Mouse (Mus musculus) heart, adult 8-10 months (tissue): ENCODE data around the gene Olfr1014. TPM values are rescaled to one million over a fixed set of nuclear protein-coding genes. Genes with fewer than 3 reads are reported as not detected.

Experiments
- DNase-seq: peaks from one replicate; pipeline ENCODE4 v3.0.0; 2022; ENCODE audit warnings: low spot score
- total RNA-seq, 4 experiments: library from RNA; stranded (reverse); gene quantifications; 2 replicates each; pipeline ENCODE4 v1.2.4; 2022

Olfr1014 gene
- total RNA-seq = not detected

- DNase-seq = no peak
These were observed at the start of gene Olfr1014 for GRCm38 (mm10) chr2:85772413-85772812. Gene Olfr1014 (plus strand): TSS chr2:85772713.

- DNase-seq = no peak
These were observed 46.7 kb upstream of the Olfr1014 start for GRCm38 (mm10) chr2:85725793-85726192.

- no peak for DNase-seq
These were observed 18.7 kb upstream of the Olfr1014 start for GRCm38 (mm10) chr2:85753822-85754221.

- DNase-seq = no peak
These were observed 9.8 kb upstream of the Olfr1014 start, which contains the start of gene Olfr1012 for GRCm38 (mm10) chr2:85762666-85763065. Gene Olfr1012 (minus strand): TSS chr2:85762766.

- DNase-seq = no peak
These were observed 5.7 kb upstream of the Olfr1014 start, which contains the start of gene Olfr1013 for GRCm38 (mm10) chr2:85766798-85767197. Gene Olfr1013 (plus strand): TSS chr2:85767098.

- no peak for DNase-seq
These were observed 9.2 kb downstream of the Olfr1014 start, which contains the start of gene Olfr1015 for GRCm38 (mm10) chr2:85781717-85782116. Gene Olfr1015 (plus strand): TSS chr2:85782017.

- DNase-seq = no peak
These were observed 19.8 kb downstream of the Olfr1014 start for GRCm38 (mm10) chr2:85792331-85792730.

- DNase-seq = no peak
These were observed 29.9 kb downstream of the Olfr1014 start, which contains the start of gene Olfr1016 for GRCm38 (mm10) chr2:85802444-85802843. Gene Olfr1016 (minus strand): TSS chr2:85802544.

- no peak for DNase-seq
These were observed 32.0 kb downstream of the Olfr1014 start for GRCm38 (mm10) chr2:85804501-85804900.

- no peak for DNase-seq
These were observed 45.7 kb downstream of the Olfr1014 start, which contains the start of gene Olfr1018 for GRCm38 (mm10) chr2:85818179-85818578. Gene Olfr1018 (plus strand): TSS chr2:85818479.

Other genes starting within 250 kb of the Olfr1014 start
- not detected for gene Olfr996, start 193.5 kb upstream of the Olfr1014 start, total RNA-seq
- gene Olfr998, start 183.8 kb upstream of the Olfr1014 start, total RNA-seq = not detected
- gene Olfr1000, start 160.8 kb upstream of the Olfr1014 start, total RNA-seq = not detected
- not detected for gene Olfr1002, start 122.0 kb upstream of the Olfr1014 start, total RNA-seq
- not detected for gene Olfr154, start 108.3 kb upstream of the Olfr1014 start, total RNA-seq
- gene Olfr1006, start 93.9 kb upstream of the Olfr1014 start, total RNA-seq = not detected
- not detected for gene Olfr1008, start 83.3 kb upstream of the Olfr1014 start, total RNA-seq
- gene Olfr1009, start 57.3 kb upstream of the Olfr1014 start, total RNA-seq = not detected
- not detected for gene Olfr1012, start 9.9 kb upstream of the Olfr1014 start, total RNA-seq
- not detected for gene Olfr1013, start 5.6 kb upstream of the Olfr1014 start, total RNA-seq
- not detected for gene Olfr1015, start 9.3 kb downstream of the Olfr1014 start, total RNA-seq
- not detected for gene Olfr1016, start 29.8 kb downstream of the Olfr1014 start, total RNA-seq
- not detected for gene Olfr1018, start 45.8 kb downstream of the Olfr1014 start, total RNA-seq
- not detected for gene Olfr1019, start 72.8 kb downstream of the Olfr1014 start, total RNA-seq
- not detected for gene Olfr1020, start 74.3 kb downstream of the Olfr1014 start, total RNA-seq
- gene Olfr1022, start 95.9 kb downstream of the Olfr1014 start, total RNA-seq = not detected
- not detected for gene Olfr1023, start 112.9 kb downstream of the Olfr1014 start, total RNA-seq
- not detected for gene Olfr1024, start 132.3 kb downstream of the Olfr1014 start, total RNA-seq
- gene Olfr1025-ps1, start 142.5 kb downstream of the Olfr1014 start, total RNA-seq = not detected
- gene Olfr1026, start 148.8 kb downstream of the Olfr1014 start, total RNA-seq = not detected
- not detected for gene Olfr1028, start 177.7 kb downstream of the Olfr1014 start, total RNA-seq
- gene Olfr1029, start 201.2 kb downstream of the Olfr1014 start, total RNA-seq = not detected
- gene Olfr1030, start 206.6 kb downstream of the Olfr1014 start, total RNA-seq = not detected
- not detected for gene Olfr1031, start 217.6 kb downstream of the Olfr1014 start, total RNA-seq
- not detected for gene Olfr1032, start 232.8 kb downstream of the Olfr1014 start, total RNA-seq
- 1 to 10 TPM; 2.0 to 5.0 (median 3.4) TPM for gene Olfr1033, start 247.9 kb downstream of the Olfr1014 start, total RNA-seq